Mouse (Mus musculus) layer of hippocampus, adult 18-20 months (tissue): Measurements from ENCODE around the gene Kremen1. TPM values are rescaled to one million over a fixed set of nuclear protein-coding genes. Genes with fewer than 3 reads are reported as not detected.

Experiments used
- DNase-seq, 2 experiments: peaks; one replicate each; pipeline ENCODE4 v3.0.0; 2022; ENCODE audit warnings: low spot score in 2 of 2
- total RNA-seq, 2 experiments: library from RNA; stranded (reverse); gene quantifications; 2 replicates each; pipeline ENCODE4 v1.2.3; 2021

The Kremen1 gene
- total RNA-seq, 2 experiments from 2014 or later: 12.9 to 15.5 TPM

GRCm38 (mm10) chr11:5219910-5220447 lies 41.4 kb downstream of the Kremen1 start:
- DNase-seq: no peak

GRCm38 (mm10) chr11:5219371-5219770 lies 42.0 kb downstream of the Kremen1 start:
- DNase-seq: no peak

GRCm38 (mm10) chr11:5215401-5216187 lies 45.8 kb downstream of the Kremen1 start:
- DNase-seq: no peak

- no peak for DNase-seq
Observed at GRCm38 (mm10) chr11:5214483-5215040, 46.8 kb downstream of the Kremen1 start.

GRCm38 (mm10) chr11:5203054-5203453 lies 58.3 kb downstream of the Kremen1 start:
- DNase-seq: no peak

GRCm38 (mm10) chr11:5201799-5202680 lies 59.3 kb downstream of the Kremen1 start:
- DNase-seq: no peak

- no peak for DNase-seq
Observed at GRCm38 (mm10) chr11:5199879-5200278, 61.5 kb downstream of the Kremen1 start.

GRCm38 (mm10) chr11:5197068-5197467 lies 64.3 kb downstream of the Kremen1 start:
- DNase-seq: no peak

- no peak for DNase-seq
Observed at GRCm38 (mm10) chr11:5196583-5196982, 64.8 kb downstream of the Kremen1 start.

GRCm38 (mm10) chr11:5193576-5193881 lies 67.8 kb downstream of the Kremen1 start:
- DNase-seq: no peak

- no peak for DNase-seq
Observed at GRCm38 (mm10) chr11:5192840-5193575, 68.3 kb downstream of the Kremen1 start.

- DNase-seq: no peak
Observed at GRCm38 (mm10) chr11:5192084-5192516, 69.3 kb downstream of the Kremen1 start.

GRCm38 (mm10) chr11:5189239-5189933 lies 72.0 kb downstream of the Kremen1 start:
- no peak for DNase-seq

- DNase-seq: no peak
Observed at GRCm38 (mm10) chr11:5188170-5188569, 73.2 kb downstream of the Kremen1 start.

GRCm38 (mm10) chr11:5184832-5185231 lies 76.5 kb downstream of the Kremen1 start:
- DNase-seq: no peak

GRCm38 (mm10) chr11:5184250-5184649 lies 77.1 kb downstream of the Kremen1 start:
- DNase-seq: no peak

GRCm38 (mm10) chr11:5182870-5183269 lies 78.5 kb downstream of the Kremen1 start:
- DNase-seq: no peak

- peak; percentile 46 to 80 for DNase-seq
Observed at GRCm38 (mm10) chr11:5181850-5182404, 79.4 kb downstream of the Kremen1 start.

- DNase-seq: no peak
Observed at GRCm38 (mm10) chr11:5179391-5179790, 82.0 kb downstream of the Kremen1 start.

GRCm38 (mm10) chr11:5177171-5177570 lies 84.2 kb downstream of the Kremen1 start:
- DNase-seq: no peak
